Mouse (Mus musculus): Measurements from ENCODE around the gene Katnal1. TPM values are rescaled to one million over a fixed set of nuclear protein-coding genes. Genes with fewer than 3 reads are reported as not detected.

Gene Katnal1
- polyA plus RNA-seq, 1 experiment from 2014 or later: 21.0 TPM

DNA sequence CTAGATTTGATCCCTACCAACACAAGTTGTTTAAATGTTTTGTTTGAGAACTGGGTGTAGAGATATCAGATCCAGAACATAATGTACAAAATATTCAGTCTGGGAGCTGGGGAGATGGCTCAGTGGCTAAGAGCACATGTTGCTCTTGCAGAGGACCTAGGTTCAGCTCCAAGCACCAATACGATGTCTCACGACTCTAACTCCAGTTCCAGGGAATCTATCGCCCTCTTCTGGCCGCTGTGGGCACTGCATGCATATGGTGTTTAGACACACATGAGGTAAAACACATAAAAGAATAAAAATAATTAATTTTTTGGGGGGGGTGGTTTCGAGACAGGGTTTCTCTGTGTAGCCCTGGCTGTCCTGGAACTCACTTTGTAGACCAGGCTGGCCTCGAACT is 23.3 kb upstream of the Katnal1 start:
- Histone ChIP-seq H3K9ac (no peak overlapping the region), H3K9me3 (no peaks in the 10 kb centered on the region), H3K4me1 (peaks cover 33% of the 10 kb centered on the region), H3K27ac (no peak overlapping the region), H3K36me3 (no peaks in the 10 kb centered on the region), H3K27me3 (no peaks in the 10 kb centered on the region), H3K4me3 (no peak overlapping the region), H3K4me2 (replicated peaks) (no peak overlapping the region)
- ATAC-seq (ENCODE audit: low FRiP score, low read depth): no peak
- WGBS: 53% methylated on average over 6 of the region's 6 CpGs

GRCm38 (mm10) chr5:148951360-148951759 is 22.2 kb upstream of the Katnal1 start:
- no peaks in the 10 kb centered on the region for H3K9me3 ChIP-seq
- no peak overlapping the region for H3K27ac ChIP-seq
- no peak overlapping the region for H3K4me3 ChIP-seq
- no peak overlapping the region for H3K4me2 ChIP-seq (replicated peaks)
- ATAC-seq (ENCODE audit: low FRiP score, low read depth): no peak
- H3K27me3 ChIP-seq: no peaks in the 10 kb centered on the region
- whole genome bisulfite sequencing: 86% methylated on average over 5 of the region's 5 CpGs
- H3K9ac ChIP-seq: no peak overlapping the region
- no peaks in the 10 kb centered on the region for H3K36me3 ChIP-seq
- peaks cover 33% of the 10 kb centered on the region for H3K4me1 ChIP-seq

DNA sequence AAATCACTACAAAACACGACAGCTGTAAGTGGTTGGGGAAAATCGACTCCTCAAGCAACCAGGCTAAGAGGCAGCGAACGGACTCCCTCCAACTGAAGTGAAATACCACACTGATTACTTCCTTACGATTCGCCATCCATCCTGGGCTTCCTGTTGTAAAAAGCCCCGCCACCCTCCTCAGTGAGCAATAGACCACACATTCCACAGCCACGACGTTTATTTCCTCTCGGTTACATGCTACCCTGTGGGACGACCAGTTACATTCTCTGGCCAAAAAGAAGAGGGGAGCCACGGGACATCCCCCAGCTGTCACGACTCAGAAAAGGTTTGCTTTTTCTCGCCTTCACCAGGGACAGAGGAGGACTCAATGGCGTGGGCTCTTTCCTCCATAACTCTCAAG is 20.9 kb upstream of the Katnal1 start:
- H3K4me1 ChIP-seq: peaks cover 30% of the 10 kb centered on the region
- peak overlapping the region; percentile 83 for H3K27ac ChIP-seq
- H3K27me3 ChIP-seq: no peaks in the 10 kb centered on the region
- no peaks in the 10 kb centered on the region for H3K9me3 ChIP-seq
- peak; percentile 76; the same call in 1 of the 2 replicates for ATAC-seq (ENCODE audit: low FRiP score, low read depth)
- 11% methylated on average over 15 of the region's 15 CpGs for WGBS
- peak overlapping the region; percentile 40; the same call in 1 of the 2 replicates for H3K9ac ChIP-seq
- H3K4me3 ChIP-seq: no peak overlapping the region
- H3K36me3 ChIP-seq: no peaks in the 10 kb centered on the region
- H3K4me2 ChIP-seq (replicated peaks): peak overlapping the region; percentile 39

GRCm38 (mm10) chr5:148948577-148948976 is 19.5 kb upstream of the Katnal1 start:
- no peak overlapping the region for H3K4me2 ChIP-seq (replicated peaks)
- no peak overlapping the region for H3K27ac ChIP-seq
- ATAC-seq (ENCODE audit: low FRiP score, low read depth): no peak
- H3K4me1 ChIP-seq: peaks cover 38% of the 10 kb centered on the region
- no peak overlapping the region for H3K4me3 ChIP-seq
- no peaks in the 10 kb centered on the region for H3K36me3 ChIP-seq
- no peaks in the 10 kb centered on the region for H3K9me3 ChIP-seq
- H3K27me3 ChIP-seq: no peaks in the 10 kb centered on the region
- WGBS: 55% methylated on average over 9 of the region's 9 CpGs
- H3K9ac ChIP-seq: no peak overlapping the region

- no peaks in the 10 kb centered on the region for H3K36me3 ChIP-seq
- no peak for ATAC-seq (ENCODE audit: low FRiP score, low read depth)
- H3K27ac ChIP-seq: no peak overlapping the region
- no peaks in the 10 kb centered on the region for H3K27me3 ChIP-seq
- H3K4me1 ChIP-seq: peaks cover 41% of the 10 kb centered on the region
- WGBS: 64% methylated on average over 4 of the region's 4 CpGs
- H3K4me2 ChIP-seq (replicated peaks): no peak overlapping the region
- 0 out of 2 replicates have a peak, but pooled peaks cover 4% of the 10 kb centered on the region for H3K9me3 ChIP-seq
- H3K4me3 ChIP-seq: no peak overlapping the region
- H3K9ac ChIP-seq: no peak overlapping the region
Observed at GRCm38 (mm10) chr5:148947412-148947811, 18.3 kb upstream of the Katnal1 start.

DNA sequence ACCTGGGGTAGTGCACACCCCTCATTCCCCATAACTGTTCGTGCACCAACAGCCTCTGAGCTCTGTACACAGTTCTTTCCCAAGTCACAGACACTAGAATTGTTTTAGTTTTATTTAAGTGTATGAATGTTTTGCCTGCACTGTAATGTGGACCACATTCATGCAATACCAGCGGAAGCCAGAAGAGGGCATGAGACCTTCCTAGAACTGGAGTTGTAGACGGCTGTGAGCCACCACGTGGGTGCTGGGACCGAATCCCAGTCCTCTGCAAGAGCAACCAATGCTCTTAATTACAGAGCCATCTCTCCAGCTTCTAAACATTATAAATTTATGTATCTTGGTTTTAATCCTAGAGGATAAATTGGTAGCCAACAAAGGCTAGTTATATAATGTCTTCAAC is 17.7 kb upstream of the Katnal1 start:
- no peaks in the 10 kb centered on the region for H3K36me3 ChIP-seq
- H3K9me3 ChIP-seq: 0 out of 2 replicates have a peak, but pooled peaks cover 5% of the 10 kb centered on the region
- H3K9ac ChIP-seq: no peak overlapping the region
- no peak overlapping the region for H3K27ac ChIP-seq
- ATAC-seq (ENCODE audit: low FRiP score, low read depth): no peak
- no peaks in the 10 kb centered on the region for H3K27me3 ChIP-seq
- H3K4me3 ChIP-seq: no peak overlapping the region
- WGBS: 81% methylated on average over 5 of the region's 5 CpGs
- H3K4me1 ChIP-seq: peaks cover 41% of the 10 kb centered on the region
- no peak overlapping the region for H3K4me2 ChIP-seq (replicated peaks)

DNA sequence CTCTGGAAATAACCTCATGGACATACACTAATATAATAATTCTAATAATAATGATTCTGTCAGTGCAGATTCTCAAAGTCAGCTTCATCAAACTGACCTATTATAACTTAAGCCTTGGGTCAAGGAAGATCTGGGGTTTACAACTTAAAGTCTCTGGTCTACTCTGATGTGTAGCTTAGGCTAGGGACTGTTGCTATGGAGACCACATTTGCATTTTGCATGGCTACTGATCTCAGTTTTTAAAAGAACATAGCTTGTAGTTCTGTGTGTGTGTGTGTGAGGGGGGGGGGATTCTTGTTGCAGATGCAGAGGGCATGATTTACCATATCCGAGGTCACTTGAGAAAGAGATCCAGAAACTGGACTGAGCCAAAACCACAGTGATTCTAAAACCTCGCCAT is 16.6 kb upstream of the Katnal1 start:
- Histone ChIP-seq H3K27me3 (no peaks in the 10 kb centered on the region), H3K4me2 (replicated peaks) (no peak overlapping the region), H3K9ac (no peak overlapping the region), H3K9me3 (0 out of 2 replicates have a peak, but pooled peaks cover 5% of the 10 kb centered on the region), H3K27ac (no peak overlapping the region), H3K4me3 (no peak overlapping the region), H3K36me3 (no peaks in the 10 kb centered on the region), H3K4me1 (peaks cover 36% of the 10 kb centered on the region)
- WGBS: 69% methylated on average over 2 of the region's 2 CpGs
- no peak for ATAC-seq (ENCODE audit: low FRiP score, low read depth)

DNA sequence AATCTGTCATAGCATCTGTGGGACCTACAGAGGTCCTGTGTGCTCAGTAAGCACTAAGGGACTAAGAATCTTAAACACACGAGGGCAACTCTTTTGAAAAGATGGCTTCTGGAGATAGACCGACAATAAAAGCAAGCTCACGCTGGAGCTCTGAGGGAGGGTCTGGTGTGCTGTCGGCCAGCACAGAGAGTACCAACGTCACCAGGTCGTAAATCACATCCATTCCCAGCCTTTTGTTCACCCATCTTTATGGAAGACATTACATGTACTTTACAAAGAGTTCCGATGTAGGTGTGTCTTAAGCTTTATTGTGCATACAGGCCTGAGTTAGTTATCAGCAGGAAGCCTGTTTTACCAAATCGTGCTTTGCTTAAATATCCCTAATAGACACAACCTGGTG is 14.9 kb upstream of the Katnal1 start:
- no peaks in the 10 kb centered on the region for H3K27me3 ChIP-seq
- WGBS: 17% methylated on average over 8 of the region's 8 CpGs
- H3K4me1 ChIP-seq: peaks cover 34% of the 10 kb centered on the region
- H3K27ac ChIP-seq: no peak overlapping the region
- 0 out of 2 replicates have a peak, but pooled peaks cover 5% of the 10 kb centered on the region for H3K9me3 ChIP-seq
- H3K4me3 ChIP-seq: no peak overlapping the region
- no peak overlapping the region for H3K4me2 ChIP-seq (replicated peaks)
- no peak overlapping the region for H3K9ac ChIP-seq
- ATAC-seq (ENCODE audit: low FRiP score, low read depth): no peak
- H3K36me3 ChIP-seq: no peaks in the 10 kb centered on the region

- no peaks in the 10 kb centered on the region for H3K36me3 ChIP-seq
- no peaks in the 10 kb centered on the region for H3K27me3 ChIP-seq
- no peak for ATAC-seq (ENCODE audit: low FRiP score, low read depth)
- no peak overlapping the region for H3K27ac ChIP-seq
- no peak overlapping the region for H3K4me3 ChIP-seq
- H3K4me1 ChIP-seq: peaks cover 32% of the 10 kb centered on the region
- WGBS: 85% methylated on average over 10 of the region's 10 CpGs
- H3K4me2 ChIP-seq (replicated peaks): no peak overlapping the region
- H3K9me3 ChIP-seq: 0 out of 2 replicates have a peak, but pooled peaks cover 5% of the 10 kb centered on the region
- H3K9ac ChIP-seq: no peak overlapping the region
Observed at GRCm38 (mm10) chr5:148943444-148943843, 14.3 kb upstream of the Katnal1 start.

DNA sequence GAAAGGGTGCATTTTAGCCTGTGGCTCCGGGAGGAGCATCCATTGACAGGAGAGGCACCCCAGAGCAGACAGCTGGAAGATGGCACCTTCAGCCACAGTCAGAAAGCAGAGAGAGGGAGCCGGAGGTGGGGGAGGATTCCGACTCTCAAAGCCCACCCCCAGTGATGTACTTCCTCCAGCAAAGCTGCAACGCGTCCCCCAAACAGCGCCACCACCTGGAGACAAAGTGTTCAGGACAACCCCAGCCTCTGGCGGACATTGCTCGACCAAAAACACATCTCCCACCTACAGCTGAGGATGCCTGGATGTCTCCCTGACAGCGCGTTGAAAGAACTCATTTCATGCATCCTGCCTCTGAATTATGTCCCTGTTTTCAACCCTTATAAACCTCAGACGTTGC is 13.8 kb upstream of the Katnal1 start:
- no peak for ATAC-seq (ENCODE audit: low FRiP score, low read depth)
- Histone ChIP-seq H3K27me3 (no peaks in the 10 kb centered on the region), H3K4me1 (peaks cover 31% of the 10 kb centered on the region), H3K4me2 (replicated peaks) (no peak overlapping the region), H3K9ac (no peak overlapping the region), H3K4me3 (no peak overlapping the region), H3K36me3 (no peaks in the 10 kb centered on the region), H3K9me3 (0 out of 2 replicates have a peak, but pooled peaks cover 5% of the 10 kb centered on the region), H3K27ac (no peak overlapping the region)
- 72% methylated on average over 11 of the region's 11 CpGs for WGBS

DNA sequence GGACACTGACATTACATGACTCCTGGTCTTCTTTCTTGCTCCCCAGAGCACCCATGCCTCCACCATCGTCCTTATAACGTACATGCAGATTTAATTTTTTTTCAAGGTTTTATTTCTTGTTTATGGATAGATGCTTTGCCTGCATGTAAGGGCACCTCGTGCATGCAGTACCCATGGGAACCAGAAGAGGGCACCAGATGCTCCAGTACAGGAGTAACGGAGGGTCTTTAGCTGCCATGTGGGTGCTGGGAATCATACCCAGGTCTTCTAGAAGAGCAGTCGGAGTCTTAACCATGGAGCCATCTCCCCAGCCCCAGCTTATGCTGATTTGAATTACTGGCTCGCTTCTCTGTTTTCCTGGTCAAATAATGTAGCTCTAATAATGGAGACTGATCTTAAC is 13.2 kb upstream of the Katnal1 start:
- no peak for ATAC-seq (ENCODE audit: low FRiP score, low read depth)
- no peak overlapping the region for H3K9ac ChIP-seq
- H3K27ac ChIP-seq: no peak overlapping the region
- H3K36me3 ChIP-seq: no peaks in the 10 kb centered on the region
- 94% methylated on average over 6 of the region's 6 CpGs for WGBS
- H3K4me3 ChIP-seq: no peak overlapping the region
- H3K4me2 ChIP-seq (replicated peaks): no peak overlapping the region
- no peaks in the 10 kb centered on the region for H3K27me3 ChIP-seq
- peaks cover 28% of the 10 kb centered on the region for H3K4me1 ChIP-seq
- H3K9me3 ChIP-seq: 0 out of 2 replicates have a peak, but pooled peaks cover 5% of the 10 kb centered on the region

GRCm38 (mm10) chr5:148941867-148942266 is 12.7 kb upstream of the Katnal1 start:
- no peaks in the 10 kb centered on the region for H3K36me3 ChIP-seq
- WGBS: 81% methylated on average over 10 of the region's 10 CpGs
- H3K27me3 ChIP-seq: no peaks in the 10 kb centered on the region
- 0 out of 2 replicates have a peak, but pooled peaks cover 9% of the 10 kb centered on the region for H3K9me3 ChIP-seq
- no peak overlapping the region for H3K4me2 ChIP-seq (replicated peaks)
- H3K4me3 ChIP-seq: no peak overlapping the region
- no peak overlapping the region for H3K27ac ChIP-seq
- peaks cover 28% of the 10 kb centered on the region for H3K4me1 ChIP-seq
- H3K9ac ChIP-seq: no peak overlapping the region
- no peak for ATAC-seq (ENCODE audit: low FRiP score, low read depth)

GRCm38 (mm10) chr5:148939948-148940382 is 10.8 kb upstream of the Katnal1 start:
- Histone ChIP-seq H3K27ac (peak overlapping the region; percentile 65), H3K9me3 (peaks cover 11% of the 10 kb centered on the region; the same call in 1 of the 2 replicates), H3K27me3 (no peaks in the 10 kb centered on the region), H3K4me2 (replicated peaks) (no peak overlapping the region), H3K36me3 (no peaks in the 10 kb centered on the region), H3K4me1 (peaks cover 37% of the 10 kb centered on the region), H3K4me3 (no peak overlapping the region), H3K9ac (no peak overlapping the region)
- ATAC-seq (ENCODE audit: low FRiP score, low read depth): peak; percentile 71; the same call in 1 of the 2 replicates
- 47% methylated on average over 11 of the region's 11 CpGs for WGBS

Data from limb, embryonic 13.5 days (tissue).